Mouse (Mus musculus) stomach, postnatal 0 days (tissue): ENCODE data around the gene Kif3a. TPM values are rescaled to one million over a fixed set of nuclear protein-coding genes. Genes with fewer than 3 reads are reported as not detected.

ENCODE experiments used
- ATAC-seq: fragments of 200-750 bp; cut with Nextera tagmentation; 2 replicates; pipeline ENCODE4 v1.8.0; 2017; ENCODE audit not compliant: low FRiP score, low TSS enrichment
- DNase-seq: peaks from one replicate; pipeline ENCODE4 v3.0.0-alpha.2; 2016; ENCODE audit warnings: low spot score
- H3K27ac ChIP-seq: fragments of 300-500 bp; sonication (generic); replicated peaks from 2 replicates; pipeline ENCODE4 v1.5.1; 2014; ENCODE audit warnings: mild to moderate bottlenecking, control low read depth
- H3K27me3 ChIP-seq: fragments of 300-500 bp; sonication (generic); 2 replicates; pipeline ENCODE4 v1.6.1; 2014; ENCODE audit warnings: low read length; ENCODE audit not compliant: control insufficient read depth, insufficient read depth
- H3K36me3 ChIP-seq: fragments of 300-500 bp; sonication (generic); 2 replicates; pipeline ENCODE4 v1.6.1; 2014; ENCODE audit warnings: low read length, mixed read lengths; ENCODE audit not compliant: control insufficient read depth, insufficient read depth
- H3K4me1 ChIP-seq: fragments of 300-500 bp; sonication (generic); replicated peaks from 2 replicates; pipeline ENCODE4 v1.6.1; 2014; ENCODE audit warnings: antibody characterized with exemption; ENCODE audit not compliant: control insufficient read depth, insufficient read depth
- H3K4me2 ChIP-seq: fragments of 300-500 bp; sonication (generic); replicated peaks from 2 replicates; pipeline ENCODE4 v1.6.1; 2014; ENCODE audit warnings: low read depth, mild to moderate bottlenecking, control low read depth, moderate library complexity
- H3K4me3 ChIP-seq: fragments of 300-500 bp; sonication (generic); 2 replicates; pipeline ENCODE4 v1.5.1; 2014; ENCODE audit warnings: low read depth, low read length, control low read depth
- H3K9ac ChIP-seq: fragments of 300-500 bp; sonication (generic); 2 replicates; pipeline ENCODE4 v1.6.1; 2014; ENCODE audit warnings: mild to moderate bottlenecking, low read length, control low read depth, mixed read lengths
- H3K9me3 ChIP-seq: fragments of 300-500 bp; sonication (generic); 2 replicates; pipeline ENCODE4 v1.6.1; 2016; ENCODE audit warnings: low read length; ENCODE audit not compliant: control insufficient read depth
- CTCF ChIP-seq: IDR thresholded peaks from 2 replicates; pipeline ENCODE4 v1.5.1; 2016; ENCODE audit warnings: antibody characterized with exemption, low read depth, mild to moderate bottlenecking, moderate library complexity
- EP300 ChIP-seq: optimal IDR thresholded peaks from 2 replicates; pipeline ENCODE3; 2016; ENCODE audit warnings: antibody characterized with exemption
- WGBS: fragments of 180-500 bp; shearing (Covaris S2); extraction: QIAGEN DNeasy Blood & Tissue Kit; methylation state at CpG from one replicate; pipeline ENCODE4 v1.1.7; 2014; 5-methylcytosine and 5-hydroxymethylcytosine counted together
- polyA plus RNA-seq: library from polyadenylated mRNA; unstranded; fragments of >200 nt; fragmentation: Nextera tagmentation; extraction: Ambion mirVana; gene quantifications from 2 replicates; pipeline ENCODE4 v1.2.1, GENCODE M21; 2015

Kif3a gene
- polyA plus RNA-seq, 1 experiment from 2014 or later = 25.3 TPM

DNA sequence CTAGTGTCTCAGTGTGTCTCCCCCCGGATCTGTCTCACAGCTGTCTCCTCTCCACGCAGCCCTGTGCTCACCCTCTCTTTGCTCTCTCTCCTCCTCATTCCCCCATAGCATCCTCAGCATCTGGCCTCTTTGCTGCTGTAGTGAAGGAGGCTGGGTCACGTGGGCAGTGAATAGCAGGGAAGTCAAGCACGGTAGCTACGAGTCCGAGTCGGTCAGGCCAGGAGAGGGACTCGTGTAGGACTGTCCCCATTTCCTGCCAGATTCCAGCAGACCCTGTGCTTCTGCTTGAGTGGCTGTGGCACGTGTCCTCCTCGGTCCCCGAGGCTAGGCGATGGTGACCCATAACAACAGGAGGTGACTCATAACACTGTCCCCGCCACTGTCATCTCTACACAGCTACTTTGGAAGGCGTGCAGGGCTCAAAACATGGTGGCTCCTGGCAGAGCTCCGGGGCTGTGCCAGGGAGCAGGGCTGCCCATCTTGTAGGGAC, 28.1 kb upstream of the Kif3a start:
- H3K4me3 ChIP-seq = no peak overlapping the region
- ATAC-seq (no peak; the same call in 1 of the 2 replicates), DNase-seq (no peak)
- H3K4me2 ChIP-seq = no peak overlapping the region
- 79% methylated on average over 15 of the region's 15 CpGs for WGBS
- TF ChIP-seq CTCF (no peak), EP300 (no peak)
- H3K9ac ChIP-seq = no peak overlapping the region
- no peak overlapping the region for H3K27ac ChIP-seq
- peaks cover 11% of the 10 kb centered on the region; the same call in 1 of the 2 replicates for H3K36me3 ChIP-seq
- H3K9me3 ChIP-seq = no peaks in the 10 kb centered on the region
- H3K27me3 ChIP-seq = no peaks in the 10 kb centered on the region
- no peaks in the 10 kb centered on the region for H3K4me1 ChIP-seq

DNA sequence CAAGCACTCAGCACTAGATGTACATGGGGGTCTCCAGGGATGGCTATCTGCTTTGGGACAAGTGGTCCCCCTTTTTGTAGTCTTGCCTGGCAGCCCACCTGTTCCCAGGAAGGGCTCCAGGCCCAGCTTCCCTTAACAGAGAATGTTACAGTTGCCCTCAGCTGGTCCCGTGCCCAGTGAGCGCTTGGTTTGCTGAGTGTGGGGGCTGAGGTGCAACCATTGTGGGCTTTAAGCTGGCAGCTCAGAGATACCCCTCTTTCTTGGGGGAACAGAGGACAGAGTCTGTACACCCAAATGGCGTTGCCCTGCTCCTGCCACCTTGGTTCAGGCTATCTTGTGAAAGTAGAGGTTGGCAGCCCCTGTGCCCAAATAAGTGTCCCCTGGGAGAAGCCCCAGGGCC, 26.8 kb upstream of the Kif3a start:
- ATAC-seq (no peak), DNase-seq (no peak)
- Histone ChIP-seq H3K27ac (no peak overlapping the region), H3K36me3 (peaks cover 4% of the 10 kb centered on the region; the same call in 1 of the 2 replicates), H3K4me2 (no peak overlapping the region), H3K9ac (no peak overlapping the region), H3K9me3 (no peaks in the 10 kb centered on the region), H3K4me1 (no peaks in the 10 kb centered on the region), H3K4me3 (no peak overlapping the region), H3K27me3 (no peaks in the 10 kb centered on the region)
- TF ChIP-seq EP300 (no peak), CTCF (no peak)
- 98% methylated on average over 3 of the region's 3 CpGs for WGBS

- Histone ChIP-seq H3K9ac (no peak overlapping the region), H3K4me2 (no peak overlapping the region), H3K27ac (no peak overlapping the region), H3K9me3 (no peaks in the 10 kb centered on the region), H3K4me3 (no peak overlapping the region), H3K4me1 (no peaks in the 10 kb centered on the region), H3K36me3 (peaks cover 2% of the 10 kb centered on the region; the same call in 1 of the 2 replicates), H3K27me3 (no peaks in the 10 kb centered on the region)
- ATAC-seq (no peak), DNase-seq (no peak)
- TF ChIP-seq CTCF = peak; percentile 27; the same call in 1 of the 2 replicates
- no peak for TF ChIP-seq EP300
- 81% methylated on average over 11 of the region's 11 CpGs for WGBS
Observed at GRCm38 (mm10) chr11:53541222-53541621, 26.0 kb upstream of the Kif3a start.

- Histone ChIP-seq H3K4me3 (no peak overlapping the region), H3K4me1 (no peaks in the 10 kb centered on the region), H3K36me3 (peaks cover 2% of the 10 kb centered on the region; the same call in 1 of the 2 replicates), H3K4me2 (no peak overlapping the region), H3K9ac (no peak overlapping the region), H3K27ac (no peak overlapping the region), H3K27me3 (no peaks in the 10 kb centered on the region), H3K9me3 (no peaks in the 10 kb centered on the region)
- TF ChIP-seq EP300 (no peak), CTCF (no peak)
- 56% methylated on average over 7 of the region's 7 CpGs for WGBS
- ATAC-seq = no peak
- no peak for DNase-seq
Observed at GRCm38 (mm10) chr11:53543021-53543420, 24.2 kb upstream of the Kif3a start.

DNA sequence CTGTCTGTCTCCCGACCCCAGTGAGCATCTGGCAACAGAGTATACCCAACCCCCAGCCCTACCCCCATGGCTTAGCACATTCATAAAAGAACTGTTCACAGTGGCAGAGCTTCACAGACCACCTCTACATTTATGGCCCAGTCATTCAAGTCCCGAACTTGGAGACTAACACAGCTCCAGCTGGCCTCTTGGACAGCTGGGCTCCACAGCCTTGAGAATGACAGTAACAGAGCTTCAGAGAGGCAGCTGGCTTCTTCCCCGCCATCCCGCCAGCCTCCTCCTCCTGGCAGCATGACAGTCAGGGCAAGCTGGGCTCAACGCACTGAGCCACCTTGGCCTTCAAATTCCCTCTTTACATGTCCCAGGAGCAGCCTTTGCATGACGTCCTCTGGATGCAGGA, 20.9 kb upstream of the Kif3a start:
- no peaks in the 10 kb centered on the region for H3K9me3 ChIP-seq
- no peaks in the 10 kb centered on the region for H3K36me3 ChIP-seq
- no peak for ATAC-seq
- no peak overlapping the region for H3K9ac ChIP-seq
- 61% methylated on average over 6 of the region's 6 CpGs for WGBS
- no peak overlapping the region for H3K4me2 ChIP-seq
- no peaks in the 10 kb centered on the region for H3K27me3 ChIP-seq
- TF ChIP-seq EP300 (no peak), CTCF (no peak)
- DNase-seq = no peak
- H3K4me1 ChIP-seq = no peaks in the 10 kb centered on the region
- no peak overlapping the region for H3K27ac ChIP-seq
- H3K4me3 ChIP-seq = no peak overlapping the region

- Histone ChIP-seq H3K27ac (no peak overlapping the region), H3K9me3 (no peaks in the 10 kb centered on the region), H3K4me1 (no peaks in the 10 kb centered on the region), H3K27me3 (no peaks in the 10 kb centered on the region), H3K4me3 (no peak overlapping the region), H3K36me3 (no peaks in the 10 kb centered on the region), H3K9ac (no peak overlapping the region), H3K4me2 (no peak overlapping the region)
- ATAC-seq (peak; percentile 75), DNase-seq (no peak)
- TF ChIP-seq CTCF (no peak), EP300 (no peak)
- WGBS = 69% methylated on average over 6 of the region's 6 CpGs
Observed at GRCm38 (mm10) chr11:53547566-53547965, 19.6 kb upstream of the Kif3a start.
